Mouse (Mus musculus): ENCODE measurements around the gene Adora1. TPM values are rescaled to one million over a fixed set of nuclear protein-coding genes. Genes with fewer than 3 reads are reported as not detected.

Gene Adora1
- total RNA-seq, 2 experiments from 2014 or later: 213 to 218 TPM

DNA sequence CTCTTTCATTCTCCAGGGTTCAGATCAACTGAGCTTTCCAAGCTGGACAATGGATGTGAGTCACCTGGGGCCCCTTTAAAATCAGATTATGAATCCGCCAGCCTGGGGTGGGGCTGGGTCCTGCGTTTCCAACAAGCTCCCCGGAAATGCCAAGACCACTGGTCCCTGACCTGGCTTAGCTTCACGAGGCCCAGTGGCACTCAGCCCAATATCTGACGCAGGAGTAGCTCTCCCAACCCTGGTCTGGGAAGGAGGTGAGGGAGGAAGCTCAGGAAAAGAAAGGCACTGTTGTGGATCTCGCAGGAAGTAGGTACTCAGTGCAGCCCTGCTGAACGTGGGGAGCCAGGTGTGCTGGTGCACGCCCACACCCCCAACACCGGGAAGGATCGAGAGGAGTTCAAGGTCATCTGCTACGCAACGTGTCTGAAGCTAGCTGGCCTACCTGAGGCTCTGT is 18.2 kb downstream of the Adora1 start:
- DNase-seq (ENCODE audit: low spot score in 2 of 2): no peak

DNA sequence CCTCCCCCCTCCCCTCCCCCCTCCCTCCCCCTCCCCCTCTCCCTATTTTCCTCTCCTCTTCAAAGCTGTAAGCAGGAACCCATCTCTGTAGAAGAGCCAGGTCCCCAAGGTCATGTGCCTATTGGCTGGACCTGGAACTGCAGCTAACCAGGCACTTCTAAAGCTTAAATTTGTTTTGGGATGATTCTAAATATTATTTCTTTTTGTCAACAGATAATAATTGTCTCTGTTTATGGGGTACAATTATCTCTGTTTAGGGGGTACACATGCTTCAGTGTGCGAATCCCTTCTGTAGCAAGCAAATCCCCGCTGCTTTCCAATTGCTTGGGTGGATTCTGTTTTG is 18.6 kb downstream of the Adora1 start:
- DNase-seq (ENCODE audit: low spot score in 2 of 2): no peak

DNA sequence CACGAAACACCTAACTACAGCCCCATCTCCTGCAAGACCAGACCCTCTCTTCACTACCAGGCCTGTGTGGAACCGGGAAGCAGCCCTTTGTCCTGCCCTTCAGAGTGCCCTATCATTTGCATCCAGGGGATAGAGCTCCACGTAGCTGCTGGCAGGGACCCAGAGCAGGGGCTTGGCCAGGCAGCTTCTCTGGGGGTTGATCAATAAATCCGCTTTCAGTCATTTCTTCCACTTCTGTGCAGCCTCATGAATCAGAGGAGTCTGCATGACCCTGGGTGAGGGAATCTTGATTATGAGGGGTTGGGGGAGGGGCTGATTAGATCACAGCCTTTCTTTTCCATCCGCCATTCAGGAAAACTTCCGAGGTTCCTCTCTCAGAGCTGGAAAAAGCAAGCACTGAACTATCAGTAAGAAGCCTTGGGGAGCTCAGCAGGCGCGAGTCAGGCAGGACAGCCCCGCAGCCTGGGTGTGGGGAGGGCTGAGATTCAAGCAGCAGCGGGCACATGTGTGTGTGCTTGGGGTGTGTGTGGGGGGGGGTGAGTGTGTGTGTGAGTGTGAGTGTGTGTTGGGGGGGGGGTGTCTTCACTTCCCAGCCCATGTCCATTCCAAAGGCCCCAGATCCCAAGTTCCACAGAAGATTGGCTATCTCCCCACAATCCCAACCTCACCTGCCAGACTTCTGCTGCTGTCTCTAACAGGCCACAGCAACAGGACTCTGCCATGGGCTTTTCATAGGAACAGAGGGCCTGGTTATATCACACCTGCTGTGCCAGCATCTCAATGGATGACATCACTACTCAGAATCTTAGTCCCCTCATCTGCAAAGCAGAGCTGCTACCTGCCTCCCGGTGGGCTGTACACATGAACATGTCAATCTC is 19.2 kb downstream of the Adora1 start:
- no peak for DNase-seq (ENCODE audit: low spot score in 2 of 2)

DNA sequence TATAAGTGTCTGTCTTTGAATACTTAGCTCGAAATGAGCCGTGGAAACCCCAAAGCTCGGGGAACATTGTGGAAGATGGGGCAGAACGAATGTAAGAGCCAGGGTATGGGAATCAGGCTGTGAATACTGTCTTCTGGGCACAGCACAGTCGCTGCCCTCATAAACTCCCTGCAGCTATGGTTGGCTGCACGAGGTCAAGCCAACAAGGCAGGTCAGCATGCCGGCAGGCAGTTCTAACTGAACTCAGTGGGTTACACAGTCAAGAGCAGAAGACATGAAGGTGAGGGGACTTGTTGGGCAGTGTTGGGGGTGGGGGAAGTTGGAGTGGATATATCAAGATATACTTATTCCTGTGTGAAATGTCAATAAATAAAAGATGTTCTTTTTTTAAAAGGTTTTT is 20.2 kb downstream of the Adora1 start:
- no peak for DNase-seq (ENCODE audit: low spot score in 2 of 2)

DNA sequence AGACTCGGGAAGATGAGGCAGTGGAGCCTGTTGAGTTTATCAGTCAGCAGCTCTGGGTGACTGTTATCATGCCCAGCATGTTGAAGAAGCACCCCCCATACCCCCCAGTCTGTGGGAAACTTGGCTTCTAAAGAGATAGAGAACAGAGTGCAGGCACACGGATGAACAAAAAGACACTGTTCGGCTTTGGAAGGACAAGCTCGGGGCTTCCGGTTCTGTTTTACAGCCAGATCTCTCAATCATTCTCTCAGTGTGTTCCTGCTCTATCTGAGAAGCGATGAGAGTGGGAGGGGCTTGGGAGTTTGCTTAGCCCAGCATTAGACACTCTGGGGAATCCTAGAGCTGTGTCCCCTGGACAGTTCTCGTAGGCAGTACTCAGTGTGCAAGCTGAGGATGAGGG is 21.8 kb downstream of the Adora1 start:
- DNase-seq (ENCODE audit: low spot score in 2 of 2): no peak

DNA sequence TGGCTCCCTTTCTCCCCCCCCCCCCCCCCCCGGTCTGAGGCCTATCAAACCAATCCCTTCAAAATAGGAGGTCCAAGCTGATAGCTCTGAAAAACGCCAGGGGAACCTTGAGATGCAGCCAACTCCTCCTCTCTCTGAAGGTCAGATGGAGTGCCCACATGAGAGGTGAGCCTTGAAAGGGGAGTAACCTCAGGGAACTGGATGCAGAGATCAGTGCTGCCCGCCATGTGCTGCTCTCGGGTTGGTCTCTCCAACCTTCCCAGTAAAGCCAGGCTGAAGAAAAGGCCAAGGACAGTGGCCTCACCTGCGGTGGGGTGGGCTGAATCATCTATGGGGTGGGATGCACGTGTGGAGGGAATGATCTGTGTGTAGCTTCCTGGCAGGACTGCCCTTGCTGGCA is 22.9 kb downstream of the Adora1 start:
- DNase-seq (ENCODE audit: low spot score in 2 of 2): no peak

DNA sequence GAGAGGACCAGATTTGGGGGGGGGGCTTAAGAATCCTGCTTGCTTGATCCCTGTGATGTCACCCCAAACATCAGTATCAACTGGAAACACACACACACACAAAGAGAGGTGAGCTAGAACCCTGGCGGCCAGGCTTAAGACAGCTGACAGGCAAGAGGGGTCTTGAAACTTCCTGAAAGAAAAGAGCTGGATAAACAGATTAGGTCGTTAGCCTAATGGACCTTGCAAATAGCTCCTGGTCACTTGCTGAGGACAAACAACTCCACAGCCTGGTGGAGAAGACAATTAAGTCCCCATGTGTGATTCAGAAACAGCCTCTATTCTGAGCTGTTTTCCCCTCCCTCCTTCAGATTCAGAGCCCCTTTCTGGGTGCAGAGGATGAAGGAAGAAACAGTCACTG is 23.6 kb downstream of the Adora1 start:
- DNase-seq (ENCODE audit: low spot score in 2 of 2): no peak

DNA sequence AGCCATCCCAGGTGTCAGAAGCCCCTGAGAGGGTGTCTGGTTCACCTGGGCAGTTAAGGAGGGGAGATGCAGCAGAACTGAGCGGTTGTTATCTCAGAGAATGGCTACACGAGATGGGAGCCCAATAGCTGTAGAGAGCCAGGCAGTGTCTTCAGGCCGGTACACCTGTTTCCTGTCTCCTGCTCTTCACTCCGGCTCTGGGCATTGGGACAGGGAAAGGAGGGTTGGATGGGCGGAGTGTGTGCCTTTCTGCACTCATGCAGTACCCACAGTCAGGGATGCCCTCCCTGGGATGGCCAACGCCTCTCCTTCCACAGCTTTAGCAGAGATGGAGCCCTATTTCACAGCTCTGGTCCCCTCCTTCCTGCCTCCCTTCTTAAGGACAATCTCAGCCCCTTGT is 24.2 kb downstream of the Adora1 start:
- DNase-seq (ENCODE audit: low spot score in 2 of 2): no peak

DNA sequence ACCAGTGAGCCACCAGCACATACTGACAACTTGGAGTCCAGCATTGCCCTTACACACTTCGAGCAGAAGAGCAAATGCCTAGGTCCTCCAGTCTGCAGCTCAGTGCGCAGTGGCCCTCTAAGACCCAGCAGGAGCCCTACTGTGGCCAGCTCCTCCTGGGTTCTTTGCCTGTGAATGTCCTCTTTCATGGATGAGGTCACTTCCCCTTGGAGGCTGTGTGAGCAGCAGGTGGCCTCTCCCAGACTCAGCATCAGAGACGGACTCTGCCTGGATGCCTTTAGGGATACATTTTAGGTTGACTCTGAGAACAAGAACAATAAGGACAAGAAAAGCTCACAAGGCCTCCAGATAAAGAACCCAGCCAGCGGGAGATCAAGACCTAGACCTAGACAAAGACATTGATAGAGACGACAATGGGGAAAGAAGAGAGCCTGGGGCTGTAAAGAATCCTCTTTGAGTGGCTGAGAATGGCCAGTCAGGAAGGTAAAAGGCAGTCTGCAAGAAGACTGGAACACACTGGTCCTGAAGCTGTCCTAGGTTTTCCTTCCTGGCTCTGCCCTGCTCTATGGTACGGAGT is 25.0 kb downstream of the Adora1 start:
- no peak for DNase-seq (ENCODE audit: low spot score in 2 of 2)

DNA sequence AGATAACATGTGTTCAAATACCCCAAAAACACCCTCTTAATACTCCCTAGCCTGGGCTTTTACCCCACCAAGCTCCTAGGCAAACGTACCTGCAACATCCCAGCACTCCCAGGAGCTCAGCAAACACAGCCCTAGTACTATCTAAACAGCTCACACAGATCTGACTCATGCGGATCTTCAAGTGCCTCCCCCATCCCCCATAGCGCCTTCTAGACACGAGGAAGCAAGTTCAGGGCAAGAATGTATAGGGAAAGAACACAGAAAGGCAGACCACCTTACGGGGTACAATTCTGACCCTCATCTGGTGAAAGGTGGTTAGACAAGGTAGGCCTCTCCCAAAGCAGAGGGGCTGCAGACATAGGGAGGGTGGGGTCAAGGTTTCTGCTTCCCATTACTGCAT is 29.1 kb downstream of the Adora1 start:
- no peak for DNase-seq (ENCODE audit: low spot score in 2 of 2)

DNA sequence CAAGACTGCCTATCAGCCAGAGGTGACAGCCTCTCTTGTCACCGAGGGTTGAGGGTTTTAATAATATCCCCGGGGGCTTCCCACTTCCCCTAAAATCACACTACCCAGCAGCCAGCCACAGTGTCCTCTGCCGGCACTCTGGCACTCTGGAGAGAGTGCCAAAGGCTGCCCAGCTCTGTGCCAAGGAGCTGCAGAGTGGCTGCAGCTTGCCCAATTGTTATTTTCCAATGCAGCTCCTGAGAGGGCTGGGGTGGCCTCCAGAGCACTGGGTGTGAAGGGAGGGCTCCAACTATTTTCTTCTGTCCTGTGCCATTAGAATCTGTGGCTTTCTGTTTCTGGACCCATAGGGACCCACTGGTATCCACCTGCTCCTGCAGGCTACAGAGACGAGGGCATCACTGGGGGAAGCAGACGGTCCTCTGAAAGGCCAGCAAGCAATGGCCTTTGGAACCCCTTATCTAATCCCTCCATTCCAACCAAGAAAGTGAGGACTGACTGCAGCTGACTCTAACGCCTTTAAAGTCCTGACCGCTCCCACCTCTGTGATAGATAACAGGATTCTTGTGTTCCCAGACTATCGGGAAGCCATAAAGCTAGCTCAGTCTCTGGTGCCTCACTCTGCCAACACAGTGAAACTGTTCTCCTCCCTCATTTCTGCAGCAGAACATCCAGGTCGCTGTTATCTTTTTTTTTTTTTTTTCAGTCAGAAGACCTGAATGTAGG is 29.8 kb downstream of the Adora1 start:
- peak in 1 of 2 experiments; percentile 60 for DNase-seq (ENCODE audit: low spot score in 2 of 2)

DNA sequence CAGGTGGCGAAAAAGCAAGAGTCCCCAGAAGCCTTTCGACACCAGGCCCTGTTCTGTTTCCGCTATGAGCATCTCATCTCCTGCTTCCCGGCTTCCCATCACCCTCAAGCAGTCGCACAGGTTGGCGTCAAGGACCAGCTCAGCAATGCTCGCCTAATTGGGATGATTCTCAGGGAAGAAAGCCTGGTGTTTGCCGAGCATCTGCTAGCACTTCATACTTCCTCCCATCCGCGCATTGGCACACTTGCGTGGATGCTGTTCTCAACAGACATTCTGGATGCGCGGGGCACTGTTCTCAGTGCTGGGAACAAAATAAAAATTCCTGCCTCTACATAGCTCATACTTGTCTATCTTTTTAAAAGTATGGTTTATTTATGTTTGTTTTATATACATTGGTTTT is 31.0 kb downstream of the Adora1 start:
- peak in 1 of 2 experiments; percentile 65 for DNase-seq (ENCODE audit: low spot score in 2 of 2)

DNA sequence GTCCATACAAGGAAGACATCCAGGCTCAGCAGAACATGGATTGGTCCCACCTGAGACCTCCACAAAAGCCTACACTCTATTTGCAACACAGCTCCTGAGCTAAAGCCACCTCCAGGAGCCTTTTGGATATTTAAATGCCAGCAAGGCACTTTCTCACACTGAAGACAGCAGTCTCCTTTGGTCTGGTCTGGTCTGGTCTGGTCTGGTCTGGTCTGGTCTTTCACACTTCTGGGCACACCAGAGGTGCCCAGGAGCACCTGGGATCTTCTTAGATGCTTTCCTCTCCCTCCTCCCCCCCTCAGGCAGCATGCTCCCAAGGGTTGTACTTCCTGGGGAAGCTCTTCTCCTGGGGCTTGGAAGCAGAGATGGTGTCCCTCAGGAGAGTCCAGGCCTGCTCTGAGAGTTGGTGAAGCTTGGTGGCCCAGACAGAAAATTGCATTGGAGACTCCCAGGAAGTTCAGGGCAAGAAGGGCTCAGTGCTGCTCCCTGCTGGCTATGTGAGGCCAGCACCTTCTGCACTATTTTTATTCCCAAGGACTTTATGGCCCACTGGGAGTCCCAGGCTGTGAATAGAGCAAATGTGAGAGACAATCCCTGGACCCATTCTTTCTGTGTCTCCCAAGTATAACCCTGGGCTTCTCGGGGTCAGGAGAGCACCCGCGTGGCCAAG is 33.3 kb downstream of the Adora1 start:
- peak in 1 of 2 experiments; percentile 60 for DNase-seq (ENCODE audit: low spot score in 2 of 2)

DNA sequence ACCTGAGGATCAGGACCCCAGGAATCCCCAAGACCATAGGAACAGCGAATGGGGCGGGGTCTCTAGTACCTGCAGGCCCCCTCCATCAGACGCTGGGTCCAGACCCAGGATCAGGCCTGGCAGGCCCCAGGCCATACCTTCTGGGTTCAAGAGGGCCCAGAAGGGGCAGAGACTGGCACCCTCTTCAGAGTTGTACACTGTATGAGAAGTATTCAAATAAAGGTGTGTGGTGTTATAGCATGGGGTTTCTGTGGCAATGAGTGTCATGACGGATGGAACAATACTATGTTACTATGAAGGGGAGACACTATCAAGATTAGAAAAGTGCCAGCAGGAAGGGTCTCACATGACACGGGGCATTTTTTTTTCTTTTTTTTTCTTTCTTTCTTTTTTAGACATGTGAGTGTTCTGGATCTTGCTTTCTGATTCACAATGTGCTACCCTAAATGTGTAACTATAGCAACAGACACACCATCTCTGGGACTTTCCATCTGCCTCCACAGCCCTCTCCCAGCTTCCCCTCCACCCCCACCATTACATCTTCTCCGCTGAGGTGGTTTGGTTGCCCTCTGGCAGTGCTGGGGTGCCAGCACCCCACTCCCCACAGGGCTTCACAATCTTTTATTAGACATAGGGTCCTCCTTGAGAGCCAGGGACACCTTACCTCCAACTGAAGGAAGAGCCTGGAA is 34.1 kb downstream of the Adora1 start:
- DNase-seq (ENCODE audit: low spot score in 2 of 2): peak in 1 of 2 experiments; percentile 65

DNA sequence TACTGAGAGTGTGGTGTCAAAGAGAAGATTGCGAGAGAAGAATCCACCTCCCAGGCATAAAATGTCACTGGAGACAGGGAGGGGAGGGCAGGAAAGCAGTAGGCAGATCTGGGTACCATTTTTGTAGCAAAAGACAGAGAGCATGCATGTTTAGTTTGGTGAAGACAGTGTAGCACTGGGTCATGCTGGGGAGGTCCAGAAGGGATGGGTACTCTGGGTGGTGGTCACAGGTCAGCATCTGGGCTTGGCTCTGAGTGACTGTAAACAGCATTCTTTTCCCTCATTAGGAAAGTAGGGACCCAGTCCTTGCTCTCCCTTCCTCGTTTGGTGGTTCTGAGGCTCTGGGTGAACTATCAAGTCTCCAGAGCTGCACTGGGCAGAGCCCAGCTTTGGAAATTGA is 34.8 kb downstream of the Adora1 start:
- no peak for DNase-seq (ENCODE audit: low spot score in 2 of 2)

DNA sequence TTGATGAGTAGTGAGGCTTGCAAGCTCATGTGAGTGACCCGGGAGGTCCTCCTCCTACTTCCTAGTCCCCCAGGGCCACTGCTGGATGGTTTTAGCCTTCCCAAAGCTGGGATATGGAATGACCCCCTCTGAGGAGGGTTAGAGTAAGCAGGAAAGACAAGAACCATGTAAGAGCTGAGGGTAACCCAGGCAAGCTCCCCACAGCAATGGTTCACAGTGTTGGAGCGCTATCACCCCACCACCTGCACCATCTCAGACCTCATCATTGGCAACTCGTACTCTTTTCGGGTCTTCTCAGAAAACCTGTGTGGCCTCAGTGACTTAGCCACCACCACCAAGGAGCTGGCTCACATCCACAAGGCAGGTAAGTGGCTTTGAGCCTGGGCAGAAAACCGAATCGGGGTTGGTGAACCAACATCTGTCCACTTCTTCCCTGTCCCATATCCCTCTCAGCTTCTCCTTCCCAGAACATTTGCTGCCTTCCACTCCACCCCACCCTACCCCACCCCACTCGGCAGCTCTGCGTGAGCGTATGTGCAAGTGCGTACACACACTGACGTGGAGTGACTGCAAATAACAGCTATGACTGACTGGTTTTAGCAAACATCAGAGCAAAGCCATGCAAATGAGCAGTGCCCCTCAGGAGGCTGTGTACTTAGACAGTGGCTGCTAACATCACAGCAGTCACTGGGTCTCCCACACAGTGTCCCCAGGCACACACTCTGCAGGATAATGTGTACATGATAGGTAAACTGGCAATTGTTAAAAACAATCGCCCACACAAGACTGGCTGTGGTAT is 36.8 kb downstream of the Adora1 start:
- no peak for DNase-seq (ENCODE audit: low spot score in 2 of 2)

DNA sequence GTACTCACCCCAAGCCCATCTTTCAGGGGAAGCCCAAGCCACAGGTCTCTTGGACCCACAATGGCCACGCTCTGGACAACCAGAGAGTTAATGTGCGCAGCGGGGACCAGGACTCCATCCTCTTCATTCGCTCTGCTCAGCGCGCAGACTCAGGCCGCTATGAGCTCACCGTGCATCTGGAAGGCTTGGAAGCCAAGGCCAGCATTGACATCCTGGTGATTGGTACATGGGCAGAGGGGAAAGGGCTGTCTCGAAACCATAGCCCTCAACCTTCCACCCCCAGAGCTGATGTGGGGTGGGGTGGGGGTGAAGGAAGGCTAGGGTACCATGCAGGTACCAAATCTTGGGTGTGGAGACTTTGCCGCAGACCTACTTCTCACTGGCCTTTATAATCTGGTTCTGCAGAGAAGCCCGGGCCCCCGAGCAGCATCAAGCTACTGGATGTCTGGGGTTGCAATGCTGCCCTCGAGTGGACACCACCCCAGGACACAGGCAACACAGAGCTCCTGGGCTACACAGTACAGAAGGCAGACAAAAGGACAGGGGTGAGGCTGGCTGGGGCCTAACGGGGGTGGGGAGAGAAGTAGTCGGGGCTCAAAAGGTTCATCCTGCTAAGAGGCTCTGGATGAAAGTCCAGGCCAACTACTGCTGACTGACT is 37.8 kb downstream of the Adora1 start:
- DNase-seq (ENCODE audit: low spot score in 2 of 2): no peak

DNA sequence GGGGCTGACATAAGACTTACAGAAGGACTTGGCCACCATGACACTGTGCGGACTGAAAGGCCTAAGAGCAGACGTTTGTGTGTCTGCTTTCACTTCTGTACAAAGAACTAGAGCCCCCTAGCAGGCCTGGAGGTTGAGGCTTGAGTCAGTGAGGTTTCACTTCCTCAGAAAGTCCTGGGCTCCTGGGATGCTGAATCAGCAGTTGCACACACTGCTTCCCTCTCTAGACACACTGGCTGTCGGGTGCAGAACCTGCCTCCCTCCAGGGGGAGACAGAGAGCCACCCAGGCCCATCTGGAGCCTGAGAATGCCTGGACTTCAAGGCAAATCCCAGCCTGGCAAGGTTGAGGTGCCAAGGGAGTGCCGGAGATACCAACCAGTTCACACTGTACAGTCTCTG is 38.8 kb downstream of the Adora1 start:
- peak; percentile 78 to 85 for DNase-seq (ENCODE audit: low spot score in 2 of 2)

DNA sequence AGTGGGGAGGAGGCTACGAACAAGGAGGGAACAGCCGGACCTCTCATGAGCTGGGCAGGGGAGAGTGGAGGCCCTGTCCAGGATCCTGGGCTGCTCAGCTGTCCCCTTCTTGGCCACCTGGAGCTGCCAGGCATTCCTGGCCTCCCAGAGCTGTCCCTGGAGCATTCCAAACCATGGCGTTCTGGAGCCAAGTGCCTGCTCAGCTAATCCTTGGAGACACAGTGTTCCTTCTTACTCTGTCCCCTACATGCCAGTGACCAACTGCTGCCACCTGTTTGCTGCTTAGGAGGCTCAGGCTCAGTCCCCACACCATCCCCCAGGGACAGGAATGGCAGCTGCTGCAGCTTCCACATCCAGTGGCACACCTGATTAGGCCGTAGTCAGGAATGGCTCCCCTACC is 39.3 kb downstream of the Adora1 start:
- no peak for DNase-seq (ENCODE audit: low spot score in 2 of 2)

DNA sequence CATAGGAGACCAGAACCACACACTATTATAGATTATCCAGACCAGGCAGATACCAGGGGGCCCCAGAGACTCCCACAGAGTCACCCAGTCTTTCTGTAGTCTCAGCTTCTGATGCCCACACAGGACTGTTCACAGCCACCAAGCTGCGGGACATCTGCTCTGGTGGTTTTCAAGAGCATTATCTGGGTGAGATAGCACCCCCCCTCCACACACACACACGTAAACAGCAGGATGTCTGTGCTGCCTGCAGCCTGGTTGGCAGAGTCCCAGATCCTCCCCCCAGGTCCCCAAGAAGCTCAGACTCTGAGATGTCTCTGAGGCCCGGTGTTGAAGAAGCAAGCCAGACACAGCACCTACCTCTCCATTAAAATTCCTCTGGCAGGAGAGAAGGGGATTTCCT is 39.7 kb downstream of the Adora1 start:
- peak; percentile 47 for DNase-seq (ENCODE audit: low spot score in 2 of 2)
